29 mouse cellular contexts compared by ENCODE assay signal in the genomic region with DNA sequence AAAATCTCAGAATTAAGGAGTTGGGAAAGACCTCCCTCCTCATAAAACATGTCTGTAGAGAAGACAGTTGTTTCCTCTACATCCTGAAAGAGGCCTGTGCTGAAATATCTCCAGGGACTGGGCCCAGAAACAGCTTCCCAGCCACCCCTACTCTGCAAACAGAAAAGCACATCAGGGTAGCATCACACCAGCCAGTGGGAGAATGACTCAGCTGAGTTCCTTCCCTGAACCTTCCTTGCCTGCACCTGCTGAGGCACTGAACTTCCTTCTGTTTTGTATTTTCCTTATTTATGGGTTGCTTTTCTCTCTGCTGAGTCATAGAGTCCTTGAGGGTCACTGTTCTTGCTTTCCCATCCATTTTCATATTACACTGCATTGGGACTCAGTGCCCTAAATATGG. TPM values are rescaled to one million over a fixed set of nuclear protein-coding genes. Genes with fewer than 3 reads are reported as not detected.
DNase-seq lines count a peak whose midpoint lies in the region; ATAC-seq and TF ChIP-seq lines count a peak whose summit lies in the region.
"Had no signal": no experiment of that assay in that cellular context is flagged by ENCODE, and none has a peak within 500 bp of the region (broad histone marks: within the 10 kb centered on the region; RNA-seq: fewer than 3 reads in every experiment).

No protein-coding gene starts in this region.

- no peaks in the 10 kb centered on the region for H3K36me3 ChIP-seq in kidney, adult 2 months (ENCODE audit: control insufficient read depth, insufficient read depth, low read length)
- no peaks in the 10 kb centered on the region for H3K36me3 ChIP-seq in kidney, embryonic 15.5 days
- peaks cover 71% of the 10 kb centered on the region for H3K36me3 ChIP-seq in liver, adult 2 months (ENCODE audit: control insufficient read depth, insufficient read depth, low read length)
- no peaks in the 10 kb centered on the region for H3K36me3 ChIP-seq in liver, postnatal 0 days (replicated peaks; ENCODE audit: insufficient read depth, low read length)
- H3K36me3 ChIP-seq: hindbrain, embryonic 13.5 days; liver, embryonic 15.5 days; lung, embryonic 15.5 days; neural tube, embryonic 13.5 days had no signal

- TF ChIP-seq EP300 in liver, postnatal 0 days (IDR thresholded peaks at IDR 0.05; ENCODE audit: low read depth): no peak

- peaks cover 3% of the 10 kb centered on the region; the same call in 1 of the 2 replicates for H3K4me1 ChIP-seq in kidney, adult 2 months (ENCODE audit: control insufficient read depth, insufficient read depth, low read length)
- no peaks in the 10 kb centered on the region for H3K4me1 ChIP-seq in kidney, embryonic 15.5 days
- H3K4me1 ChIP-seq in liver, adult 2 months (ENCODE audit: control insufficient read depth, insufficient read depth, low read length): peaks cover 30% of the 10 kb centered on the region
- peaks cover 2% of the 10 kb centered on the region; the same call in 1 of the 2 replicates for H3K4me1 ChIP-seq in liver, postnatal 0 days (ENCODE audit: insufficient read depth)
- H3K4me1 ChIP-seq: embryonic facial prominence, embryonic 12.5 days; hindbrain, embryonic 13.5 days; liver, embryonic 15.5 days; lung, embryonic 15.5 days; neural tube, embryonic 13.5 days had no signal

- H3K4me3 ChIP-seq in kidney, adult 2 months (ENCODE audit: insufficient read depth, low read depth, low read length): no peak overlapping the region
- no peak overlapping the region for H3K4me3 ChIP-seq in kidney, embryonic 15.5 days (replicated peaks)
- no peak overlapping the region for H3K4me3 ChIP-seq in liver, adult 2 months (ENCODE audit: insufficient read depth, low read depth, low read length)
- H3K4me3 ChIP-seq in liver, postnatal 0 days (ENCODE audit: low read depth, low read length): no peak overlapping the region
- H3K4me3 ChIP-seq: embryonic facial prominence, embryonic 12.5 days; gastrocnemius, adult 2 months; hindbrain, embryonic 13.5 days; liver, embryonic 15.5 days; lung, embryonic 15.5 days; neural tube, embryonic 13.5 days had no signal

- TF ChIP-seq POLR2A in kidney, adult 2 months (IDR thresholded peaks at IDR 0.05; ENCODE audit: low read depth, low read length): no peak
- TF ChIP-seq POLR2A in liver, adult 2 months (IDR thresholded peaks at IDR 0.05; ENCODE audit: extremely low read depth, insufficient read depth, low read length): no peak

- H3K9ac ChIP-seq in kidney, embryonic 15.5 days: no peak overlapping the region
- no peak overlapping the region for H3K9ac ChIP-seq in liver, adult 2 months (ENCODE audit: low read depth, low read length)
- no peak overlapping the region for H3K9ac ChIP-seq in liver, postnatal 0 days (replicated peaks)
- H3K9ac ChIP-seq: embryonic facial prominence, embryonic 12.5 days; hindbrain, embryonic 13.5 days; liver, embryonic 15.5 days; lung, embryonic 15.5 days; neural tube, embryonic 13.5 days had no signal

- H3K79me2 ChIP-seq in liver, adult 2 months (ENCODE audit: control insufficient read depth, insufficient read depth, low read length): peaks cover 5% of the 10 kb centered on the region; the same call in 1 of the 2 replicates

- 0 out of 2 replicates have a peak, but pooled peaks cover 1% of the 10 kb centered on the region for H3K27me3 ChIP-seq in kidney, adult 2 months (replicated peaks; ENCODE audit: control insufficient read depth, insufficient read depth, low read length)
- H3K27me3 ChIP-seq in kidney, embryonic 15.5 days: no peaks in the 10 kb centered on the region
- H3K27me3 ChIP-seq in liver, adult 2 months (ENCODE audit: control insufficient read depth, insufficient read depth, low read length): no peaks in the 10 kb centered on the region
- H3K27me3 ChIP-seq in liver, postnatal 0 days (ENCODE audit: insufficient read depth, low read length): no peaks in the 10 kb centered on the region
- H3K27me3 ChIP-seq: embryonic facial prominence, embryonic 12.5 days; hindbrain, embryonic 13.5 days; liver, embryonic 15.5 days; lung, embryonic 15.5 days; neural tube, embryonic 13.5 days had no signal

- no peak for ATAC-seq in kidney, embryonic 15.5 days (replicated peaks; ENCODE audit: low FRiP score)
- no peak for ATAC-seq in liver, postnatal 0 days
- ATAC-seq in hematopoietic stem cell, adult 5-6 weeks (replicated peaks in 1 of 2; ENCODE audit: insufficient read depth in 1 of 2, low FRiP score in 2 of 2, low TSS enrichment in 1 of 2, low read depth in 1 of 2, poor library complexity in 2 of 2, severe bottlenecking in 2 of 2): peak; percentile 66 to 87
- ATAC-seq: activated CD4-positive, CD25-positive, alpha-beta regulatory T cell, adult 4 months; forebrain, embryonic 16.5 days; intestine, embryonic 16.5 days; midbrain, embryonic 16.5 days had no signal

- H3K4me2 ChIP-seq in kidney, embryonic 15.5 days: no peak overlapping the region
- H3K4me2 ChIP-seq in liver, postnatal 0 days (ENCODE audit: low read depth, low read length): no peak overlapping the region
- H3K4me2 ChIP-seq: embryonic facial prominence, embryonic 12.5 days; heart, embryonic 11.5 days; hindbrain, embryonic 13.5 days; liver, embryonic 15.5 days; lung, embryonic 15.5 days; midbrain, embryonic 11.5 days; neural tube, embryonic 13.5 days had no signal

- TF ChIP-seq CTCF in kidney, adult 2 months (conservative IDR thresholded peaks at IDR 0.05; ENCODE audit: insufficient read depth, insufficient read length, low read depth, low read length): no peak
- no peak for TF ChIP-seq CTCF in liver, adult 2 months (IDR thresholded peaks at IDR 0.05; ENCODE audit: low read depth, low read length)
- TF ChIP-seq CTCF in liver, postnatal 0 days (IDR thresholded peaks at IDR 0.05; ENCODE audit: low read depth): no peak

- peak; percentile 37 for DNase-seq in kidney, adult 2 months
- DNase-seq in liver, adult 2 months (ENCODE audit: extremely low read depth, low read depth, low spot score): no peak
- no peak for DNase-seq in liver, postnatal 0 days
- DNase-seq in left cerebral cortex, adult 8-10 months (ENCODE audit: low spot score in 2 of 2): no peak
- no peak for DNase-seq in layer of hippocampus, adult 11-12 months (ENCODE audit: low spot score)
- DNase-seq: adrenal gland, postnatal 10 days; cerebellum, adult 11 months; cerebellum, adult 9-10 months; cerebellum, postnatal 36 days; embryo, embryonic 11 days; gastrocnemius, adult 2 months; heart, postnatal 36 days; layer of hippocampus, adult 9-11 months; liver; thymus, adult 2 months; thymus, postnatal 36 days had no signal

- no peak overlapping the region for H3K27ac ChIP-seq in kidney, adult 2 months (ENCODE audit: insufficient read depth, low read depth, low read length)
- H3K27ac ChIP-seq in kidney, embryonic 15.5 days: no peak overlapping the region
- H3K27ac ChIP-seq in liver, adult 2 months (replicated peaks; ENCODE audit: insufficient read depth, low read depth, low read length): 0 out of 2 replicates have a peak overlapping the region, but pooled peaks have one; percentile 6
- no peak overlapping the region for H3K27ac ChIP-seq in liver, postnatal 0 days (ENCODE audit: low read depth)
- H3K27ac ChIP-seq: embryonic facial prominence, embryonic 12.5 days; gastrocnemius, adult 2 months; hindbrain, embryonic 13.5 days; liver, embryonic 15.5 days; lung, embryonic 15.5 days; neural tube, embryonic 13.5 days had no signal

- no peaks in the 10 kb centered on the region for H3K9me3 ChIP-seq in kidney, embryonic 15.5 days (replicated peaks)
- no peaks in the 10 kb centered on the region for H3K9me3 ChIP-seq in liver, postnatal 0 days (ENCODE audit: low read length)
- H3K9me3 ChIP-seq: embryonic facial prominence, embryonic 12.5 days; hindbrain, embryonic 13.5 days; liver, embryonic 15.5 days; lung, embryonic 15.5 days; neural tube, embryonic 13.5 days had no signal

RNA-seq across cellular contexts. Expression of gene Igf1, which starts 31.8 kb away (rescaled TPM):
- polyA plus RNA-seq in kidney, adult 2 months (2012; rRNA removed): 28.9 and 29.7 TPM in 2 replicates
- polyA plus RNA-seq in kidney, embryonic 15.5 days (2015; fragmentation: Nextera tagmentation; extraction: Ambion mirVana): 33.9 and 37.1 TPM in 2 replicates
- total RNA-seq in liver, adult 2 months (2014; rRNA removed): 244 and 252 TPM in 2 replicates
- 1,223 and 1,483 TPM in 2 replicates for polyA plus RNA-seq in liver, adult 2 months (2012; rRNA removed)
- 34.1 and 42.3 TPM in 2 replicates for polyA plus RNA-seq in liver, postnatal 0 days (2015; fragmentation: Nextera tagmentation; extraction: Ambion mirVana)
- 0.94 and 2.9 TPM in 2 replicates for total RNA-seq in hematopoietic stem cell, adult 5-6 weeks (2017)
- total RNA-seq in left cerebral cortex, adult 8-10 months (2022): 10 to 100 TPM in 2 of 4 experiments, 1 to 10 TPM in 2; 6.7 to 14.7 (median 10.1) TPM

Comparison
In these comparisons a context has a peak if more than half of its experiments do, and no peak if none do; other contexts are left out.
1. RNA of gene Igf1, which starts 31.8 kb away (polyA plus RNA-seq): 1,223 to 1,483 TPM in liver, adult 2 months; 33.9 to 37.1 TPM in kidney, embryonic 15.5 days, 34.1 to 42.3 TPM in liver, postnatal 0 days and 28.9 to 29.7 TPM in kidney, adult 2 months; every median in the first group is over 10 times any median in the second.
2. ATAC-seq: peak in hematopoietic stem cell, adult 5-6 weeks (2 of 2); none in kidney, embryonic 15.5 days (single experiment) and liver, postnatal 0 days (single experiment).